Mouse (Mus musculus): ENCODE measurements around the gene Tmem222.

DNA sequence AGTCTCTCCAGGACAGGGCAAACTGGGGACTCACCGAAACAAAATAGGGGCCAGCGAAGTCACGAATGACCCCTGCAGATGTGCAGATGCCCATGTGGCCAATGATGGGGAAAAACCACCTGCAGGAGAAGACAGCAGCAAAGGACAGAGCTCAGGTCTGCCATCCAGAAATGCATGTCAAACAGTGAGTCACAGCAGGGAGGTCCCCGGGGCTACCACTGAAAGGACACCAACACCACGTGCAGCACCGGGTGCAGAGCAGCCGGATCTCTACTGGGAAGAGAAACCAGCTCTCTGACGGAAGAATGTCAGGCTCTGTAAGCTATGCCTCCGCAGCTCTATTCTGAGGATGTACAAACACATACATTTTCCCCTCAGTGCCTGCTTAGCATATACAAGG lies 6.7 kb downstream of the Tmem222 start:
- TF ChIP-seq POLR2A (IDR thresholded peaks at IDR 0.05; ENCODE audit: borderline replicate concordance, extremely low read depth, low read depth, low read length) (no peak), CTCF (IDR thresholded peaks at IDR 0.05; ENCODE audit: insufficient read depth, low read length) (no peak)

All from lung, adult 2 months (tissue).